Mouse (Mus musculus): ENCODE measurements around the gene S100a10. TPM values are rescaled to one million over a fixed set of nuclear protein-coding genes. Genes with fewer than 3 reads are reported as not detected.
A peak's percentile ranks its signal among the peaks of the same experiment; 100 is the strongest.

S100a10 gene
- polyA plus RNA-seq, 1 experiment from 2014 or later, result 200 TPM

DNA sequence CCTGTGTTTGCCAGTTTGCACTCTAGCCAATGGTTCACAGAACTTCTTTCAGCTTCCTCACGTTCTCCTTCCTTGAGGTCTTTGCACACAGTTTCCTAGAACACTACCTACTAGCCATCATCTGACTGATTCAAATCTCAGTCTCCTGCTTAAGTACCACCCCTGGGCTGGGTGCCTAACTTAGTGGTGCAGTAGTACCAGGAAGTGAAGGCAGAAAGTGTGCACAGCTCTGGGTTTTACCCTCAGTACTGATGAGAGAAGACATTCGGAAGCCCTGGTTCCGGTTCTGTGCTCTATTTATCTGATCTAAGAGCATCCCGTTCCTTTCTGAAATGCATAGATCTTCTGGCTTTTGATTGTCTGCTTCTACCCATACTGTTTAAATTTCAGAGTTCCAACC is 26.8 kb downstream of the S100a10 start:
- no peak for ATAC-seq (ENCODE audit: extremely low read depth, insufficient number of reproducible peaks, low FRiP score, low TSS enrichment)
- Histone ChIP-seq H3K4me1 (no peaks in the 10 kb centered on the region), H3K9me3 (no peaks in the 10 kb centered on the region), H3K27ac (replicated peaks) (no peak overlapping the region), H3K4me2 (no peak overlapping the region), H3K9ac (no peak overlapping the region), H3K27me3 (replicated peaks) (no peaks in the 10 kb centered on the region), H3K36me3 (no peaks in the 10 kb centered on the region), H3K4me3 (no peak overlapping the region)
- WGBS, result 68% methylated on average over 4 of the region's 4 CpGs

DNA sequence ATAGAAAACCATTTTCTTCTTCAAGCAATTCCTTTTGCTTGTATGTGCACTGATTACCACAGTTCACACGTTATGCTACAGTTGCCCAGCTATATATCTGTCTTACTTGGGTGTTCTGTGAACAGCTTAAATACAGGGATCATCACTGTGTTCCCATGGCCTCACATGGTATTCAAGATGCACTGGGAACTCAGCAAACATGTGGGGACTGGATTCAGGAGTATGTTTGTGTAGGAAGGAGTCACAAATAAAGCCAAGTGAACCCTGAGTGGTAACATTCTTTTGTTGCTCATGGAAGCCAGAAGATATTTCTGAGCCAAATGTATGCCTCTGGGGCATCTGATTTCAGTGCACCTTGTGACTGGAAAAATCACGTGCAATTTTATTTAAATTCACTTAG is 28.2 kb downstream of the S100a10 start:
- Histone ChIP-seq H3K27ac (replicated peaks) (no peak overlapping the region), H3K4me3 (no peak overlapping the region), H3K27me3 (replicated peaks) (no peaks in the 10 kb centered on the region), H3K4me1 (no peaks in the 10 kb centered on the region), H3K9ac (no peak overlapping the region), H3K36me3 (no peaks in the 10 kb centered on the region), H3K9me3 (no peaks in the 10 kb centered on the region), H3K4me2 (no peak overlapping the region)
- WGBS, result 68% methylated on average over 2 of the region's 2 CpGs
- ATAC-seq (ENCODE audit: extremely low read depth, insufficient number of reproducible peaks, low FRiP score, low TSS enrichment), result no peak

DNA sequence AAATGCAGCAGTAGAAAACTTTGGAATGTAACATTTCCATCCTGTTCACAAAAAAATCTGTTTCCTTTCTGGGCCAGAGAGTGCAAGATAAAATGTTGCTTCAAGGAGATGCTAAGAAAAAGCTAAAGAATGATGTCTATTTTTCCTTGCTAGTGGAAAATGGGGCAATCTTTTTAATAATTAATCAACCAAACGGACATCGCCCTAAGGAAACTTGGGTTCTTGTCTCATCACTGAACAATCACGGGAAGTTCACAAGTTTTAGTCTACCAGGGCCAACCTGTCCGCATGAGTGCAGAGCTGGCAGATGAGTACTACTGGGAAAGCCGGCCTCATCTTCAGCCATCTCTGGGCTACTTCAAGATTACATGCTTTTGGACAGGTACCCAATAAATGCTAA is 34.7 kb downstream of the S100a10 start:
- Histone ChIP-seq H3K4me1 (no peaks in the 10 kb centered on the region), H3K36me3 (no peaks in the 10 kb centered on the region), H3K9ac (no peak overlapping the region), H3K27ac (replicated peaks) (no peak overlapping the region), H3K4me3 (no peak overlapping the region), H3K9me3 (no peaks in the 10 kb centered on the region), H3K27me3 (replicated peaks) (no peaks in the 10 kb centered on the region), H3K4me2 (no peak overlapping the region)
- no peak for ATAC-seq (ENCODE audit: extremely low read depth, insufficient number of reproducible peaks, low FRiP score, low TSS enrichment)
- WGBS, result 68% methylated on average over 5 of the region's 5 CpGs

DNA sequence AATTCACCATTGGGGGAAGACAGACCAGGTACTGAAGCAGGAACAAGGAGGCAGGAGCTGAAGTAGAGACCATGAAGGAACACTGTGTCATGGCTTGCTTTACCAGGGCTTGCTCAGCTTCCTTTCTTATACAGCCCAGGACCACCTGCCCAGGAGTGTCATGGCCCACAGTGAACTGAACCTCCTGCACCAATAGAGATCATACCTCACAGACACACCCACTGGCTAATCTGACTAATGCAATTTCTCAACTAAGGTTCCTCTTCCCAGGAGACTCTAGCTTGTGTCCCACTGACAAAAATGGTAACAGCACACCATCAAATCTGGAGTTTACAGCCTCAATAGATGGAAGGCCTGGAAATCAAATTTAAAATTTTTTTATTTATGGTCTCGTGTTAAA is 35.4 kb downstream of the S100a10 start:
- Histone ChIP-seq H3K4me3 (no peak overlapping the region), H3K27ac (replicated peaks) (no peak overlapping the region), H3K9me3 (no peaks in the 10 kb centered on the region), H3K4me2 (no peak overlapping the region), H3K9ac (no peak overlapping the region), H3K4me1 (no peaks in the 10 kb centered on the region), H3K27me3 (replicated peaks) (no peaks in the 10 kb centered on the region), H3K36me3 (no peaks in the 10 kb centered on the region)
- WGBS, result 73% methylated on average over 1 of the region's 1 CpGs
- no peak for ATAC-seq (ENCODE audit: extremely low read depth, insufficient number of reproducible peaks, low FRiP score, low TSS enrichment)

DNA sequence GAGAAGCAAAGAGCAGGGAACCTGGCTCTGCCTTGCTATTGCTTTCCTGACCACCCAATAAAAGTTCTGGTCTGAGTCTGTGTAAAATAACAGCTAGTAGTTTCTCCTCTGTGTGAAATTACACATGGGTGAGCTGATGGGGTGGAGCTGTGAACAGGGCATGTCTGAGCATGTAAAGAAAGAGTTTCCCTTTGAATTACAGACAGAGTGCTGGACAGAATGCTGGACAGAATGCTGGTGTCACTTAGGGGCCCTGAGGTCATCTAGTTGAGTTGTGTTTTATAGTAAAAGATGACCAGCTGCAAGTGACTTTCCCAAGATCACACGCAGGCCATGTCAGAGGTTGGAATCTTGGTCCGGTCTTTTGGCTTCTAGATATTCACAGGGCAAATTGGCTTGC is 37.2 kb downstream of the S100a10 start:
- WGBS, result 90% methylated on average over 2 of the region's 2 CpGs
- H3K4me1 ChIP-seq, result peaks cover 7% of the 10 kb centered on the region
- ATAC-seq (ENCODE audit: extremely low read depth, insufficient number of reproducible peaks, low FRiP score, low TSS enrichment), result no peak
- H3K36me3 ChIP-seq, result no peaks in the 10 kb centered on the region
- H3K27ac ChIP-seq (replicated peaks), result no peak overlapping the region
- H3K27me3 ChIP-seq (replicated peaks), result no peaks in the 10 kb centered on the region
- H3K9me3 ChIP-seq, result no peaks in the 10 kb centered on the region
- H3K9ac ChIP-seq, result no peak overlapping the region
- H3K4me3 ChIP-seq, result no peak overlapping the region
- no peak overlapping the region for H3K4me2 ChIP-seq

DNA sequence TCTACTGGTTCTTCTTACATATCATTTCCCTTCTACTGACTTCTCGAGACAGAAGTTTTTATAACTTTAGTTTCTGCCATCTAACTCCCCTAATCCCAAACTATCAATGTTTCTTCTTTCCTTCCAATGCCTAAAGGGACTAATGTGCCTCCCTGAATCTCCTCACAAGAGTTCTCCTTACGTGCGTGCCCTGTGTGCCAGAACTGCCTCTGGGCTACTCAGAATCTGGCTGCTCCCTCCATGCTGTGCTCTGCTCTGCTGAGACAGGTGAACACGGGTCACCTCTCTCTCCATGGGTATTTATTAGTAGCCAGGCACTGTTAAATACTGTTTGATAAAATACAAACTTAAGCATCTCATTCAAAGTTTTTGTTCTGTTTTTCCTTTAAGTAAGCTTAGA is 38.1 kb downstream of the S100a10 start:
- no peaks in the 10 kb centered on the region for H3K27me3 ChIP-seq (replicated peaks)
- 71% methylated on average over 4 of the region's 4 CpGs for WGBS
- no peak for ATAC-seq (ENCODE audit: extremely low read depth, insufficient number of reproducible peaks, low FRiP score, low TSS enrichment)
- no peak overlapping the region for H3K4me2 ChIP-seq
- H3K36me3 ChIP-seq, result no peaks in the 10 kb centered on the region
- no peak overlapping the region for H3K27ac ChIP-seq (replicated peaks)
- H3K9ac ChIP-seq, result no peak overlapping the region
- no peak overlapping the region for H3K4me3 ChIP-seq
- peaks cover 12% of the 10 kb centered on the region for H3K4me1 ChIP-seq
- no peaks in the 10 kb centered on the region for H3K9me3 ChIP-seq

DNA sequence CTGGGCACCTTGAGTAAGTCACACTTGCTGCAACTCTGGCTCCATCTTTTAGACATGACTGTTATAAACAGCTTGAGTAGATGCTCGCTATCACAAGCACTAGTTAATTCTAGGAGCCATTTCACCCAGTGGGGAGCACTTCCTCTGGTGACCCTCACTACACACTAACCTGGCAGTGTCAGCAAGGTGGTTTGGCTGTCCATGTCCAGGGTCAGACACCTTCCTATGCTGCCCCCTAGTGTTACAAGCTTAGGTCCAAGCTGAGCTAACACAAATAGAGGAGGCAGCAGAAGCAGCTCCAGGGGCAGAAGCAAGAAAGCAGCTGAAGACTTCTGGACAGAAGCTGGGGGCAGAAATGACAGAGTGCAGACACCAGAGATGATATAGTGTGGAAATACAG is 38.6 kb downstream of the S100a10 start:
- WGBS, result 46% methylated on average over 1 of the region's 1 CpGs
- Histone ChIP-seq H3K4me1 (peaks cover 12% of the 10 kb centered on the region), H3K36me3 (no peaks in the 10 kb centered on the region), H3K4me2 (no peak overlapping the region), H3K27ac (replicated peaks) (no peak overlapping the region), H3K9ac (no peak overlapping the region), H3K27me3 (replicated peaks) (no peaks in the 10 kb centered on the region), H3K4me3 (no peak overlapping the region), H3K9me3 (no peaks in the 10 kb centered on the region)
- no peak for ATAC-seq (ENCODE audit: extremely low read depth, insufficient number of reproducible peaks, low FRiP score, low TSS enrichment)

DNA sequence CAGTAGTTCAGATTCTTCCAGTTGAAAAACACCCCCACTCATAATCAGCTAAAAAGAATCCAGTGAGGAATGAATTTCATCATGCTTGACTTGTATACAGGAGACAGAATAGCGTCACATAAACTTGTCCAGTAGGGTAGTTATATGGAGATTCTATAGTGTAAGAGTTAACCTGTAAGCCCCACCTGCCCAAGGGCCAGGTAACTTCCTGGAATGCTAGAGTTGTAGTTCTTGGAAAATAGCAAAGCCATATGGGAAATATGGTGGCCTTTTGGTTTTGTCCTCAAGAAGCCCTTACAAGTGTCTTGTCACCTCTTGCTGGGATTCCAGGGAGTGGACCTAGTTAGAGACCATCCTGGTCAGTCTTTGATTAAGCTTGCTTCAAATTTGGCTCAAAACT is 41.8 kb downstream of the S100a10 start:
- 74% methylated on average over 1 of the region's 1 CpGs for WGBS
- ATAC-seq (ENCODE audit: extremely low read depth, insufficient number of reproducible peaks, low FRiP score, low TSS enrichment), result no peak
- Histone ChIP-seq H3K36me3 (no peaks in the 10 kb centered on the region), H3K4me3 (no peak overlapping the region), H3K27me3 (replicated peaks) (no peaks in the 10 kb centered on the region), H3K9ac (no peak overlapping the region), H3K9me3 (no peaks in the 10 kb centered on the region), H3K4me1 (peaks cover 12% of the 10 kb centered on the region), H3K27ac (replicated peaks) (peak overlapping the region; percentile 43; the same call in 1 of the 2 replicates), H3K4me2 (no peak overlapping the region)

DNA sequence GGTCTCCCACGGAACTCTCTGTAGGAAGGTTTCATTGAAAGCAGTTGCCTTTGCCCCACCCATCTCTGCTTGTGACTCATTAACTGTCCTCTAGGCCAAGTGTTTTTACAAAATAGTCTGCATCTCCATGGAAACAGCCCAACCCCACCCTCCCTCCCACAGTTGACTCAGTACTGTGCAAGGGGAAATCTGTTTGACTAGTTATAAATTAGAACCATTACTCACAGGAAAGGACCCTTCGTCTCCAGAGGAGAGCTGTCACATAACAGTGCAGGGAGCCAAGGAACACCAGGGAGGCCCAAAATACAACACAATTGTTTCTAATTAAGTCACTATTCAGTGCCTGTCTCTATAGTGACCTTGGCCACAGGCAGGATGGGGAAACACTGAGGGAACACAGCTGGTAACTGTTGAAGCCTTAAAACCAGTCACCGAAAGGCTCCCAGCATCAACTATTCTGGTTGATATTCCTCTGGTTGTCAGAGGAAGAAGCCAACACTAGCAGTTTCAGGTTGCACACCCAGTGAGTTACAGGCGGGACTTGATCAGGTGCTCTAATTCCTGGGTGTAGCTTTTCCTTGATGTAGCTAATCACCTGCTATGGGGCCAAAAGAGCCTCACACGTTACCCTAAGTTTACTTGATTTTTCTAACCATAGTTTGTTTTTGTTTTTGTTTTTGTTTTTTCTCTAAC is 42.5 kb downstream of the S100a10 start:
- no peak overlapping the region for H3K9ac ChIP-seq
- 40% methylated on average over 5 of the region's 5 CpGs for whole genome bisulfite sequencing
- peaks cover 12% of the 10 kb centered on the region for H3K4me1 ChIP-seq
- H3K4me3 ChIP-seq, result no peak overlapping the region
- H3K4me2 ChIP-seq, result no peak overlapping the region
- H3K27ac ChIP-seq (replicated peaks), result peak overlapping the region; percentile 56
- H3K9me3 ChIP-seq, result no peaks in the 10 kb centered on the region
- no peaks in the 10 kb centered on the region for H3K27me3 ChIP-seq (replicated peaks)
- peak; percentile 54; the same call in 1 of the 2 replicates for ATAC-seq (ENCODE audit: extremely low read depth, insufficient number of reproducible peaks, low FRiP score, low TSS enrichment)
- H3K36me3 ChIP-seq, result no peaks in the 10 kb centered on the region

DNA sequence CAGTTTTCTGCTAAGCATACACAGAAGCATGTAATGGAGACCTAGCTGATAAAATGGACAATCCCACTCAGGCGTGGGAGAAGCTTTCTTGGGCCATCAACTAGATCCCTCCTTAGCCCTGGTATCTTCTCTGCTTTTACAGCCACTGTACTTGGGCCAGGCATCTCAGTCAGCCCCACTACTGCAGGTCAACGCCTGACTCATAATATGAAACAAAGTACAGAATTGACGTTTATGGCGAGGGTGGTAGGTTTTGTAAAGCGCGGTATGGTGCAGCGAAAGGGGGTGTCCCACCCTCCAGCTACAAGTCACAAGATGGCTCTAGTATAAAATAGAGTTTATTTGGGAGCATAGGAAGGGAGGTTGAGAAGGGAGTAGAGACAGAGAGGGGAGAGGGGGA is 43.1 kb downstream of the S100a10 start:
- no peaks in the 10 kb centered on the region for H3K27me3 ChIP-seq (replicated peaks)
- H3K27ac ChIP-seq (replicated peaks), result peak overlapping the region; percentile 56; the same call in 1 of the 2 replicates
- H3K36me3 ChIP-seq, result no peaks in the 10 kb centered on the region
- no peak overlapping the region for H3K4me2 ChIP-seq
- no peak overlapping the region for H3K4me3 ChIP-seq
- ATAC-seq (ENCODE audit: extremely low read depth, insufficient number of reproducible peaks, low FRiP score, low TSS enrichment), result no peak
- H3K4me1 ChIP-seq, result peaks cover 12% of the 10 kb centered on the region
- no peak overlapping the region for H3K9ac ChIP-seq
- H3K9me3 ChIP-seq, result no peaks in the 10 kb centered on the region
- 80% methylated on average over 7 of the region's 7 CpGs for WGBS

DNA sequence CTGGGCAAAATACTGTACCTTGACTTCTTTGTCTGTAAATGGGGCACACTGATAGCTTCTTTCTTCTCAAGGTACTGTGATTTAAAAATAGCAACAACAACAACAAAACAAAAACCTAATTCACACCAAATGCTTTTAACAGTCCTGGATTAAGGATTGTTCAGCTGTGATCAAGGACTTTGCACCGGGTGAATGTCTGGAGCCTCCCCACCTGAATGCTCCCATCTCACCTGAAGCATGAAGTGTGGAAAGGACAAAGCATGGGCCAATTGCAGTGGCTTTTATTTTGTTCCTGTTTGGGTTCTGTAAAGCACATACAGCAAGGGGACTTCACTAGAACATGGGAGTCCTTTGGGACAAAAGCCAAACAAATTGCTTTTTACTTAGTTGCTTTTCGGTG is 45.3 kb downstream of the S100a10 start:
- H3K4me3 ChIP-seq, result no peak overlapping the region
- no peak overlapping the region for H3K9ac ChIP-seq
- no peaks in the 10 kb centered on the region for H3K36me3 ChIP-seq
- ATAC-seq (ENCODE audit: extremely low read depth, insufficient number of reproducible peaks, low FRiP score, low TSS enrichment), result no peak
- 81% methylated on average over 2 of the region's 2 CpGs for WGBS
- no peak overlapping the region for H3K27ac ChIP-seq (replicated peaks)
- H3K4me2 ChIP-seq, result no peak overlapping the region
- H3K4me1 ChIP-seq, result peaks cover 12% of the 10 kb centered on the region
- no peaks in the 10 kb centered on the region for H3K9me3 ChIP-seq
- H3K27me3 ChIP-seq (replicated peaks), result no peaks in the 10 kb centered on the region

DNA sequence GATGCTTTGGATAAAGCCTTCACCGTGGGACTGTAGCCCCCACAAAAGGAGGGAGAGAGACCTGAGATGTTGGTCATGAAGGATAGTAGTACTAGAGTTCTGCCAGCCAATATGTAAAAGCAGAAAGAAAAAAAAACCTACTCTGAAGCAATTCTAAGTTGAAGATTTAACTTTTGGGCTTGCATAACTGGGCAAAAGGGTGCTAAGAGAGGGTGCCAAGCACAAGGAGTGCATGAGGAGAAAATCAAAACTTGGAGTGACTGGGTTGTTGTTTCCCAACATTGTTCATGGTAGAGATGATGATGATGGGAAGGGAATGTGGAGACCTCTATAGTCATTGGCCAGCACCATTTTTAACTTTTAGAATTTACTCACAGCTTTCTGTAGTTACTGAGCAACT is 47.0 kb downstream of the S100a10 start:
- no peak for ATAC-seq (ENCODE audit: extremely low read depth, insufficient number of reproducible peaks, low FRiP score, low TSS enrichment)
- WGBS, result 78% methylated on average over 1 of the region's 1 CpGs

More for the DNA sequence above, 47.0 kb downstream of the S100a10 start:
- H3K9ac ChIP-seq, result no peak overlapping the region
- no peaks in the 10 kb centered on the region for H3K36me3 ChIP-seq
- peaks cover 6% of the 10 kb centered on the region; the same call in 1 of the 2 replicates for H3K4me1 ChIP-seq
- H3K9me3 ChIP-seq, result no peaks in the 10 kb centered on the region
- H3K4me3 ChIP-seq, result no peak overlapping the region
- H3K27ac ChIP-seq (replicated peaks), result no peak overlapping the region
- no peaks in the 10 kb centered on the region for H3K27me3 ChIP-seq (replicated peaks)
- H3K4me2 ChIP-seq, result no peak overlapping the region

Measured in heart, embryonic 13.5 days (tissue).